Comparison of ENCODE assay signal across 23 mouse cellular contexts in the genomic region with DNA sequence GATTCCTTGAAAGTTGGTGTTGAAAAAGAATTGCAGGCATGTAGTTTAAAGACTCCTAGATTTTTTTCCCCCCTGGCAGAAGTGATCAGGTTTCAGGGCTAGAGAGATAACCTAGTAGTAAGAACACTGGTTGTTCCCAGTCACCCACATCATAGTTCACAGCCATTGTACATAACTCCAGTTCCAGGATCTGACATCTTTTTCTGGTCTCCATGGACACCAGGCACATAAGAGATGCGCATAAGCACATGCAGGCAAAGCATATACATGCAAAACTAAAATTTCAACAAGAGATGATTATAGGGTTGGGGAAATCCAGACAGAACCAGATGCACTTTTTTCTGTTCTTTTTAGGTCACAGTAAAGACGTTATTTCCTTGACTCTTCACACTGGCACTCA.
"Had no signal": no experiment of that assay in that cellular context is flagged by ENCODE, and none has a peak within 500 bp of the region (broad histone marks: within the 10 kb centered on the region; RNA-seq: fewer than 3 reads in every experiment).

No protein-coding gene starts in this region.

- H3K4me1 ChIP-seq: limb, embryonic 12.5 days; limb, embryonic 15.5 days; midbrain, embryonic 12.5 days; midbrain, embryonic 15.5 days; neural tube, embryonic 12.5 days had no signal

- H3K27me3 ChIP-seq: kidney, embryonic 15.5 days; limb, embryonic 12.5 days; limb, embryonic 15.5 days; midbrain, embryonic 12.5 days; midbrain, embryonic 15.5 days; neural tube, embryonic 12.5 days; neural tube, embryonic 15.5 days; stomach, embryonic 15.5 days had no signal

- ATAC-seq: liver, postnatal 0 days; lung, postnatal 0 days; midbrain, embryonic 15.5 days had no signal

- H3K27ac ChIP-seq: kidney, embryonic 15.5 days; limb, embryonic 15.5 days; liver, embryonic 14.5 days; macrophage; midbrain, embryonic 12.5 days; midbrain, embryonic 15.5 days; neural tube, embryonic 12.5 days; neural tube, embryonic 15.5 days; stomach, embryonic 15.5 days had no signal

- H3K9me3 ChIP-seq: kidney, embryonic 15.5 days; limb, embryonic 12.5 days; limb, embryonic 15.5 days; midbrain, embryonic 12.5 days; midbrain, embryonic 15.5 days; neural tube, embryonic 12.5 days; neural tube, embryonic 15.5 days; stomach, embryonic 15.5 days had no signal

- H3K4me2 ChIP-seq: kidney, embryonic 15.5 days; limb, embryonic 12.5 days; limb, embryonic 15.5 days; liver, embryonic 11.5 days; lung, embryonic 14.5 days; midbrain, embryonic 12.5 days; midbrain, embryonic 15.5 days; neural tube, embryonic 12.5 days; neural tube, embryonic 15.5 days; stomach, embryonic 15.5 days had no signal

- DNase-seq: kidney, postnatal 10 days; kidney, postnatal 36 days; left cerebral cortex, postnatal 4 days; liver, postnatal 0 days; lung, embryonic 14.5 days; retina, postnatal 1 day; right cerebral cortex, postnatal 25 days; spleen, adult 18-20 months; thymus, adult 2 months; thymus, postnatal 14 days; thymus, postnatal 4 days had no signal

- H3K4me3 ChIP-seq: kidney, embryonic 15.5 days; limb, embryonic 12.5 days; limb, embryonic 15.5 days; midbrain, embryonic 12.5 days; midbrain, embryonic 15.5 days; neural tube, embryonic 12.5 days; neural tube, embryonic 15.5 days; stomach, embryonic 15.5 days had no signal

- H3K9ac ChIP-seq: kidney, embryonic 15.5 days; limb, embryonic 12.5 days; limb, embryonic 15.5 days; liver, embryonic 14.5 days; liver, postnatal 0 days; lung, embryonic 14.5 days; midbrain, embryonic 12.5 days; midbrain, embryonic 15.5 days; neural tube, embryonic 12.5 days; neural tube, embryonic 15.5 days; stomach, embryonic 15.5 days had no signal
